Comparison of ENCODE assay signal across 12 mouse cellular contexts in genomic region chr10:6982751-6983151, GRCm38 (mm10).
DNase-seq lines count a peak whose midpoint lies in the region; ATAC-seq lines count a peak whose summit lies in the region.
"Had no signal": no experiment of that assay in that cellular context is flagged by ENCODE, and none has a peak within 500 bp of the region (broad histone marks: within the 10 kb centered on the region; RNA-seq: fewer than 3 reads in every experiment).

No protein-coding gene starts in this region.

- intact Hi-C loops in heart, postnatal 14 days (cut with DNase I) = no loop called here

- DNase-seq in spleen, adult 18-20 months = peak; percentile 9 to 36
- no peak for DNase-seq in spleen, postnatal 4 days (ENCODE audit: low spot score in 2 of 2)
- peak; percentile 17 for DNase-seq in c-Kit-positive CD71-negative TER-119-negative erythroid progenitor cells, embryonic 14.5 days (ENCODE audit: low read depth)
- DNase-seq in adrenal gland, adult (ENCODE audit: inconsistent age in 2 of 2, low spot score in 1 of 2) = no peak
- DNase-seq in right cerebral cortex, adult 2 months (ENCODE audit: low spot score in 2 of 2) = no peak
- DNase-seq in heart, postnatal 14 days = no peak
- DNase-seq: adrenal gland, postnatal 25 days; cerebellum, adult 18-20 months; heart, postnatal 10 days; lung, postnatal 10 days had no signal

- peak; percentile 81 for ATAC-seq in neutrophil, adult 5-6 weeks (ENCODE audit: extremely low read depth, insufficient number of reproducible peaks, low FRiP score, poor library complexity, severe bottlenecking)
- ATAC-seq: intestine, embryonic 16.5 days had no signal

Comparison
In these comparisons a context has a peak if more than half of its experiments do, and no peak if none do; other contexts are left out.
1. DNase-seq: peak in spleen, adult 18-20 months (2 of 2) and c-Kit-positive CD71-negative TER-119-negative erythroid progenitor cells, embryonic 14.5 days (single experiment); none in spleen, postnatal 4 days (0 of 2), adrenal gland, adult (0 of 2), right cerebral cortex, adult 2 months (0 of 2) and heart, postnatal 14 days (0 of 2).